Mouse (Mus musculus): ENCODE data around the gene Vmn1r1. TPM values are rescaled to one million over a fixed set of nuclear protein-coding genes. Genes with fewer than 3 reads are reported as not detected.

The Vmn1r1 gene
- polyA plus RNA-seq, 1 experiment from 2014 or later = not detected

DNA sequence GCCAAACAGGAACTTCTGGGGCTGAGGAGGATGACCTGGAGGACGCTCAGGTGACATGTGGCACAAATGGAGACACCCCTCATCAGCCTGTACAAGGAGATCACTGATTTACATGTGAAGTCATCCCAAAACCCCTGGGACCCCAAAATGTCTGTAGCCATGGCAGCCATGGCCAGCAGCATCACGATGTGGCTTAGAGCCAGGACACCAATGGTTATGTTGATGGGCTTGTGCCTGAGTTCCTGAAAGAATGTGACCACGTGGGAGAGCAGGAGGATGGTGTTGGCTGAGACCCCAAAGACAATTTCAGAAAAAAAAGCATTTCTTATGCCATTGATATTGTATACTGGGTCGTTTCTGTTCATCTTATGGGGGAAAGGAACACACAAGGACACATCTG, 6.6 kb downstream of the Vmn1r1 start:
- H3K36me3 ChIP-seq = no peaks in the 10 kb centered on the region
- no peaks in the 10 kb centered on the region for H3K9me3 ChIP-seq (replicated peaks)
- H3K27me3 ChIP-seq (replicated peaks) = no peaks in the 10 kb centered on the region
- H3K4me3 ChIP-seq = no peak overlapping the region
- WGBS (ENCODE audit: insufficient replicate concordance) = 53% methylated on average over 4 of the region's 4 CpGs
- no peak overlapping the region for H3K4me2 ChIP-seq
- ATAC-seq = no peak
- no peak overlapping the region for H3K9ac ChIP-seq
- no peak overlapping the region for H3K27ac ChIP-seq
- H3K4me1 ChIP-seq = no peaks in the 10 kb centered on the region

GRCm38 (mm10) chr1:182149966-182150365, 14.3 kb downstream of the Vmn1r1 start:
- Histone ChIP-seq H3K4me1 (no peaks in the 10 kb centered on the region), H3K9me3 (replicated peaks) (no peaks in the 10 kb centered on the region), H3K36me3 (no peaks in the 10 kb centered on the region), H3K27me3 (replicated peaks) (no peaks in the 10 kb centered on the region), H3K27ac (no peak overlapping the region), H3K4me3 (no peak overlapping the region), H3K4me2 (no peak overlapping the region), H3K9ac (no peak overlapping the region)
- WGBS (ENCODE audit: insufficient replicate concordance) = 65% methylated on average over 2 of the region's 2 CpGs
- no peak for ATAC-seq

DNA sequence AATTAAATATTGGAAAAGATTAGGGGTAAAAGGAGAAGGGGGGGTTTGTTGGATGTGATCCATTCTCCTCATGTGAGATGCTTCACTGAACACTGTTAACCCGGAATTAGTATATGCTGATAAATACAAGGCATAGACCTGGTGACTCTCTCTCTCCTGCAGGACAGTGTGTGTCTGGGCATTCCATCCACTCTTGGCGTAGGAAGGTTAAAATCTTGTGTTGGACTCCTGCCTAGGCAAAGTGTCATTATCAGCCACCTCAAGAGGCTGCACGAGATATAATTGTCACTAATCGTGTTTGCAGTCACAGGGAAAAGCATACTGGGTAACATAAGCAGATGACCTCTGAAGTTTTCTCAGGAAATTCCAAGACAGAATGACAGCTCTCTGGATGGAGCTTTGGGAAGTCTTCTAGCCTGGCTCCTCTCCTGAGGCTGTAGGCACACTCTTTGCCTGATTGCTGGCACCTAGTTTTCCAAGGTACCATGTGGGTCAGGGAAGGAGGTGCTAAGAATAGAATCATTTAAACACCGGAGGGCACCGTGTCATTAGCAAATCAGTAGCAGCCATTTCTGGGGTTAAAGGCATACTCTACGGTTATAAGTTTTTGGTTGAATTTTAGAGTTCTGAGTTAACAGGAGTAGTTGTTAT, 15.3 kb downstream of the Vmn1r1 start:
- 62% methylated on average over 7 of the region's 7 CpGs for WGBS (ENCODE audit: insufficient replicate concordance)
- Histone ChIP-seq H3K4me1 (no peaks in the 10 kb centered on the region), H3K36me3 (no peaks in the 10 kb centered on the region), H3K4me2 (no peak overlapping the region), H3K4me3 (no peak overlapping the region), H3K27ac (no peak overlapping the region), H3K27me3 (replicated peaks) (no peaks in the 10 kb centered on the region), H3K9ac (no peak overlapping the region), H3K9me3 (replicated peaks) (no peaks in the 10 kb centered on the region)
- no peak for ATAC-seq

GRCm38 (mm10) chr1:182145546-182145945, 18.7 kb downstream of the Vmn1r1 start:
- H3K9ac ChIP-seq = no peak overlapping the region
- ATAC-seq = no peak
- peaks cover 3% of the 10 kb centered on the region; the same call in 1 of the 2 replicates for H3K27me3 ChIP-seq (replicated peaks)
- H3K36me3 ChIP-seq = no peaks in the 10 kb centered on the region
- no peak overlapping the region for H3K4me3 ChIP-seq
- no peak overlapping the region for H3K4me2 ChIP-seq
- H3K27ac ChIP-seq = no peak overlapping the region
- H3K4me1 ChIP-seq = no peaks in the 10 kb centered on the region
- WGBS (ENCODE audit: insufficient replicate concordance) = 57% methylated on average over 5 of the region's 5 CpGs
- H3K9me3 ChIP-seq (replicated peaks) = no peaks in the 10 kb centered on the region

DNA sequence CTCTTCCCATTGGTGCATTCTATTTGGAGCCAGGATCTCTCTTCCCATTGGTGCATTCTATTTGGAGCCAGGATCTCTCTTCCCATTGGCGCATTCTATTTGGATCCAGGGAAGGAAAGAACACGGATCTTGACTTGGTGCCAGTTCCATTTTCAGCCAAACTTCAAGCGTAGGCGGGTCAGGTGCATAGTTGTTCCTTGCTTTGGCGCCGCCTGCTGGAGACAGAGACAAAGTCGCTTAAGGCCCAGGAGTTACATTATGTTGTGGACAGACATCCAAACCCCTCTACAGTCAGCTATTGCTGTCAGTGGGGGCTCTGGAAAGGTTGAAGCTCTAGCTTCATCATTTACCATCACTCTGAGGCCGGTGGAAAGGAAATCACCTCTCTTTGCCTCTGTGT, 21.0 kb downstream of the Vmn1r1 start:
- no peak for ATAC-seq
- Histone ChIP-seq H3K27ac (no peak overlapping the region), H3K4me2 (no peak overlapping the region), H3K4me3 (no peak overlapping the region), H3K9me3 (replicated peaks) (no peaks in the 10 kb centered on the region), H3K27me3 (replicated peaks) (peaks cover 3% of the 10 kb centered on the region; the same call in 1 of the 2 replicates), H3K4me1 (peaks cover 5% of the 10 kb centered on the region; the same call in 1 of the 2 replicates), H3K9ac (no peak overlapping the region), H3K36me3 (no peaks in the 10 kb centered on the region)
- WGBS (ENCODE audit: insufficient replicate concordance) = 64% methylated on average over 8 of the region's 8 CpGs

DNA sequence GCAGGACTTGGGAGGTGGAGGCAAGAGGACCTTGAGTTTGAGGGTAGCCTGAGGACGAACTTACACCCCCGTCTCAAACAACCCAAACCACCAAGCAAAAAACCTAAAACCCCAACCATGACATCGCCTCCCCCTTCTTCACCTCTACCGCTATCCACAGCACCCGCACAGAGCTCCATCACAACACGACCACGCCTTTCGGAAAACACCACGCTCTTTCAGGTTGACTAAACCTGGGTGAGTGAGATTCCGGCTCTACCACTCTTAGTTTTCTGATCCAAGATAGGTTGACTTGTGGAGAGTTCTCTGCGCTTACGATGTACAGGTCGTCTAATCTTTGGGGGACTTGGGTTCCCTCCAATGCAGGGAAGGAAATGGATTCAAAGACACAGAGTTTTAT, 21.6 kb downstream of the Vmn1r1 start:
- ATAC-seq = no peak
- H3K36me3 ChIP-seq = no peaks in the 10 kb centered on the region
- H3K9me3 ChIP-seq (replicated peaks) = no peaks in the 10 kb centered on the region
- H3K9ac ChIP-seq = no peak overlapping the region
- no peak overlapping the region for H3K4me3 ChIP-seq
- H3K4me1 ChIP-seq = peaks cover 5% of the 10 kb centered on the region; the same call in 1 of the 2 replicates
- peaks cover 6% of the 10 kb centered on the region; the same call in 1 of the 2 replicates for H3K27me3 ChIP-seq (replicated peaks)
- no peak overlapping the region for H3K27ac ChIP-seq
- no peak overlapping the region for H3K4me2 ChIP-seq
- 83% methylated on average over 13 of the region's 13 CpGs for WGBS (ENCODE audit: insufficient replicate concordance)

DNA sequence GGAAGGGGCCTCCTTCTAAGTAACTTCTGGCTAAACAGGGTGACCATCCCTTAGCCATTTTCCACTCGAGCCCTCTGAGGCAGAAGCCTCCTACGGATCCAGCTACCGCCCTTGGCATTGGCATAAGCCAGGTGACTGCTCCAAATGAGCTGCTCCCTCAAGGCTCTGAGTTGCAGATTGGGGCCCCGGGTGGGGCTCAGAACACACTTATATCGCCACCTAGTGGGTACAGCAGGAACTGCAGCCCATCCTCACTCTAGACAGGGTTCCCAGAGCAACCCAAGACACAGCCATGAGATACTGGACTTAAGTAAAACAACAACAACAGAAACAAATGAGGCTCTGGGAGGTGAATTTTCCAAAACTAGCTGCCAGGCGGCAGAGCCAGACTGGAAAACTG, 23.9 kb downstream of the Vmn1r1 start:
- 3% methylated on average over 6 of the region's 6 CpGs for WGBS (ENCODE audit: insufficient replicate concordance)
- no peaks in the 10 kb centered on the region for H3K36me3 ChIP-seq

GRCm38 (mm10) chr1:182139937-182140336, 24.3 kb downstream of the Vmn1r1 start:
- peaks cover 5% of the 10 kb centered on the region; the same call in 1 of the 2 replicates for H3K4me1 ChIP-seq
- peak; percentile 38; the same call in 1 of the 2 replicates for ATAC-seq
- H3K27ac ChIP-seq = no peak overlapping the region
- no peak overlapping the region for H3K4me3 ChIP-seq
- WGBS (ENCODE audit: insufficient replicate concordance) = 36% methylated on average over 9 of the region's 9 CpGs
- no peak overlapping the region for H3K9ac ChIP-seq
- H3K36me3 ChIP-seq = no peaks in the 10 kb centered on the region
- peaks cover 10% of the 10 kb centered on the region; the same call in 1 of the 2 replicates for H3K27me3 ChIP-seq (replicated peaks)
- no peaks in the 10 kb centered on the region for H3K9me3 ChIP-seq (replicated peaks)
- peak overlapping the region; percentile 33; the same call in 1 of the 2 replicates for H3K4me2 ChIP-seq

More for the DNA sequence above, 23.9 kb downstream of the Vmn1r1 start:
- Histone ChIP-seq H3K27ac (no peak overlapping the region), H3K27me3 (replicated peaks) (peaks cover 10% of the 10 kb centered on the region; the same call in 1 of the 2 replicates), H3K4me1 (peaks cover 5% of the 10 kb centered on the region; the same call in 1 of the 2 replicates), H3K4me3 (no peak overlapping the region), H3K9me3 (replicated peaks) (no peaks in the 10 kb centered on the region), H3K4me2 (peak overlapping the region; percentile 33; the same call in 1 of the 2 replicates), H3K9ac (no peak overlapping the region)
- ATAC-seq = peak; percentile 73

GRCm38 (mm10) chr1:182138172-182138571, 26.1 kb downstream of the Vmn1r1 start:
- no peak overlapping the region for H3K9ac ChIP-seq
- peaks cover 5% of the 10 kb centered on the region; the same call in 1 of the 2 replicates for H3K4me1 ChIP-seq
- no peak for ATAC-seq
- peaks cover 10% of the 10 kb centered on the region; the same call in 1 of the 2 replicates for H3K27me3 ChIP-seq (replicated peaks)
- H3K4me2 ChIP-seq = no peak overlapping the region
- 68% methylated on average over 8 of the region's 8 CpGs for WGBS (ENCODE audit: insufficient replicate concordance)
- H3K27ac ChIP-seq = no peak overlapping the region
- H3K4me3 ChIP-seq = no peak overlapping the region
- no peaks in the 10 kb centered on the region for H3K9me3 ChIP-seq (replicated peaks)
- no peaks in the 10 kb centered on the region for H3K36me3 ChIP-seq

- Histone ChIP-seq H3K4me1 (peaks cover 5% of the 10 kb centered on the region; the same call in 1 of the 2 replicates), H3K27me3 (replicated peaks) (peaks cover 10% of the 10 kb centered on the region; the same call in 1 of the 2 replicates), H3K4me2 (no peak overlapping the region), H3K4me3 (no peak overlapping the region), H3K36me3 (peaks cover 5% of the 10 kb centered on the region), H3K9ac (no peak overlapping the region), H3K27ac (no peak overlapping the region), H3K9me3 (replicated peaks) (no peaks in the 10 kb centered on the region)
- no peak for ATAC-seq
- 54% methylated on average over 28 of the region's 28 CpGs for WGBS (ENCODE audit: insufficient replicate concordance)
Measured at GRCm38 (mm10) chr1:182137204-182138125, 26.8 kb downstream of the Vmn1r1 start.

- H3K4me1 ChIP-seq = peaks cover 20% of the 10 kb centered on the region
- H3K4me2 ChIP-seq = no peak overlapping the region
- H3K36me3 ChIP-seq = peaks cover 61% of the 10 kb centered on the region
- H3K4me3 ChIP-seq = no peak overlapping the region
- H3K9me3 ChIP-seq (replicated peaks) = no peaks in the 10 kb centered on the region
- 48% methylated on average over 2 of the region's 2 CpGs for WGBS (ENCODE audit: insufficient replicate concordance)
- no peaks in the 10 kb centered on the region for H3K27me3 ChIP-seq (replicated peaks)
- no peak overlapping the region for H3K9ac ChIP-seq
- no peak; the same call in 1 of the 2 replicates for ATAC-seq
- no peak overlapping the region for H3K27ac ChIP-seq
Measured at GRCm38 (mm10) chr1:182130830-182131229, 33.5 kb downstream of the Vmn1r1 start.

DNA sequence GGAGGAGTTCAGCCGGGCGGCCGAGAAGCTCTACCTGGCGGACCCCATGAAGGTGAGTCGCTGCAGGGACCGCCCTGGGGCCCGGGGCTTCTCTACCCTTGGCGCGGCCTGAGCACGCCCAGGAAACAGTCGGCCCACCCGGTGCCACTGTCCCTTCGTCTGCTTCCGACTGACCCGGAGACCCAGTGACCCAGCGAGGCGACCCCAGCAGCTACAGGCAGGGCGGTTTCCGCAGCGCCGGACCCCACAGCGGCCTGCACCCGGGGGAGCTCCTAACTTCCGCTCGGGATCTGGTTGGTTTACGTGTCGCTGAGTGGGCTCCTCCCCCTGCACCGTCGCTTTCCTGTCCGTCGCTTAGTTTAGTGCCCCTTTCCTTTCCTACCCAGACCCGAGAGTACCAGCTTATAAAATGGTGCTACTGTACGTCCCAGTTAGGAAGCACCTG, 39.3 kb downstream of the Vmn1r1 start:
- Histone ChIP-seq H3K4me3 (peak overlapping the region; percentile 82), H3K36me3 (peaks cover 37% of the 10 kb centered on the region), H3K4me1 (peaks cover 29% of the 10 kb centered on the region), H3K27me3 (replicated peaks) (no peaks in the 10 kb centered on the region), H3K27ac (peak overlapping the region; percentile 86), H3K9ac (peak overlapping the region; percentile 88), H3K9me3 (replicated peaks) (no peaks in the 10 kb centered on the region), H3K4me2 (peak overlapping the region; percentile 68)
- peak; percentile 94 for ATAC-seq
- WGBS (ENCODE audit: insufficient replicate concordance) = under 1% methylated on average over 33 of the region's 33 CpGs
